Comparison of ENCODE assay signal across 28 mouse cellular contexts in genomic region chr12:10160837-10161236, GRCm38 (mm10).
A peak's percentile ranks its signal among the peaks of the same experiment; 100 is the strongest.
DNase-seq lines count a peak whose midpoint lies in the region; ATAC-seq and TF ChIP-seq lines count a peak whose summit lies in the region.
"Had no signal": no experiment of that assay in that cellular context is flagged by ENCODE, and none has a peak within 500 bp of the region (broad histone marks: within the 10 kb centered on the region; RNA-seq: fewer than 3 reads in every experiment).

No protein-coding gene starts in this region.

- H3K4me2 ChIP-seq in forebrain, postnatal 0 days (ENCODE audit: low read depth), result no peak overlapping the region
- H3K4me2 ChIP-seq in forebrain, embryonic 11.5 days (ENCODE audit: low read depth, low read length, severe bottlenecking), result no peak overlapping the region
- H3K4me2 ChIP-seq in heart, embryonic 13.5 days, result peak overlapping the region; percentile 20
- no peak overlapping the region for H3K4me2 ChIP-seq in midbrain, postnatal 0 days (ENCODE audit: low read depth, low read length, poor library complexity, severe bottlenecking)
- H3K4me2 ChIP-seq in midbrain, embryonic 13.5 days (replicated peaks), result no peak overlapping the region
- H3K4me2 ChIP-seq: embryonic facial prominence, embryonic 12.5 days; embryonic facial prominence, embryonic 15.5 days; forebrain, embryonic 12.5 days; forebrain, embryonic 15.5 days; heart, embryonic 15.5 days; hindbrain, embryonic 14.5 days had no signal

- H3K36me3 ChIP-seq in forebrain, postnatal 0 days (ENCODE audit: insufficient read depth), result no peaks in the 10 kb centered on the region
- H3K36me3 ChIP-seq in forebrain, embryonic 11.5 days (ENCODE audit: control insufficient read depth, insufficient read depth, low read length), result no peaks in the 10 kb centered on the region
- H3K36me3 ChIP-seq in heart, embryonic 10.5 days, result no peaks in the 10 kb centered on the region
- no peaks in the 10 kb centered on the region for H3K36me3 ChIP-seq in heart, embryonic 13.5 days
- H3K36me3 ChIP-seq in midbrain, postnatal 0 days (ENCODE audit: insufficient read depth, low read length), result no peaks in the 10 kb centered on the region
- no peaks in the 10 kb centered on the region for H3K36me3 ChIP-seq in midbrain, embryonic 13.5 days
- H3K36me3 ChIP-seq: embryonic facial prominence, embryonic 12.5 days; embryonic facial prominence, embryonic 15.5 days; forebrain, embryonic 12.5 days; forebrain, embryonic 15.5 days; heart, embryonic 15.5 days; hindbrain, embryonic 10.5 days had no signal

- intact Hi-C loops in heart, postnatal 36 days (cut with DNase I), result no loop called here

- 64% methylated on average over 1 of the region's 1 CpGs for WGBS in forebrain, postnatal 0 days
- WGBS in forebrain, embryonic 11.5 days, result 73% methylated on average over 1 of the region's 1 CpGs
- 35% methylated on average over 1 of the region's 1 CpGs for WGBS in heart, embryonic 10.5 days
- 18% methylated on average over 1 of the region's 1 CpGs for WGBS in heart, embryonic 13.5 days
- WGBS in midbrain, postnatal 0 days, result 67% methylated on average over 1 of the region's 1 CpGs
- WGBS in midbrain, embryonic 13.5 days, result 71% methylated on average over 1 of the region's 1 CpGs

- no peak for TF ChIP-seq CTCF in forebrain, postnatal 0 days (IDR thresholded peaks at IDR 0.05; ENCODE audit: low read depth)
- no peak for TF ChIP-seq CTCF in midbrain, postnatal 0 days (IDR thresholded peaks at IDR 0.05)

- peak; percentile 58 for ATAC-seq in forebrain, postnatal 0 days
- ATAC-seq in forebrain, embryonic 11.5 days (replicated peaks; ENCODE audit: low FRiP score), result no peak
- no peak for ATAC-seq in heart, embryonic 13.5 days (ENCODE audit: extremely low read depth, insufficient number of reproducible peaks, low FRiP score, low TSS enrichment)
- ATAC-seq in midbrain, postnatal 0 days (ENCODE audit: low FRiP score), result 0 out of 2 replicates have a peak, but pooled peaks have one; percentile 51
- no peak for ATAC-seq in midbrain, embryonic 13.5 days
- ATAC-seq: activated CD4-positive, CD25-positive, alpha-beta regulatory T cell, adult 4 months; forebrain, embryonic 15.5 days; intestine, postnatal 0 days had no signal

- H3K9ac ChIP-seq in forebrain, postnatal 0 days, result no peak overlapping the region
- no peak overlapping the region for H3K9ac ChIP-seq in forebrain, embryonic 11.5 days (ENCODE audit: low read length)
- H3K9ac ChIP-seq in heart, embryonic 13.5 days, result no peak overlapping the region
- H3K9ac ChIP-seq in midbrain, postnatal 0 days (replicated peaks; ENCODE audit: low read length, poor library complexity, severe bottlenecking), result no peak overlapping the region
- H3K9ac ChIP-seq in midbrain, embryonic 13.5 days (replicated peaks), result no peak overlapping the region
- H3K9ac ChIP-seq: embryonic facial prominence, embryonic 12.5 days; embryonic facial prominence, embryonic 15.5 days; forebrain, embryonic 12.5 days; forebrain, embryonic 15.5 days; heart, embryonic 15.5 days; hindbrain, embryonic 14.5 days had no signal

- H3K4me3 ChIP-seq in forebrain, postnatal 0 days (ENCODE audit: low read depth, low read length), result no peak overlapping the region
- H3K4me3 ChIP-seq in forebrain, embryonic 11.5 days (ENCODE audit: low read depth, low read length), result no peak overlapping the region
- H3K4me3 ChIP-seq in heart, embryonic 10.5 days, result no peak overlapping the region
- no peak overlapping the region for H3K4me3 ChIP-seq in heart, embryonic 13.5 days
- no peak overlapping the region for H3K4me3 ChIP-seq in midbrain, postnatal 0 days (ENCODE audit: low read depth, low read length)
- H3K4me3 ChIP-seq in midbrain, embryonic 13.5 days (replicated peaks), result no peak overlapping the region
- H3K4me3 ChIP-seq: embryonic facial prominence, embryonic 12.5 days; embryonic facial prominence, embryonic 15.5 days; forebrain, embryonic 12.5 days; forebrain, embryonic 15.5 days; gastrocnemius, adult 2 months; heart, embryonic 15.5 days; hindbrain, embryonic 10.5 days had no signal

- no peaks in the 10 kb centered on the region for H3K27me3 ChIP-seq in forebrain, postnatal 0 days (ENCODE audit: insufficient read depth, low read length)
- H3K27me3 ChIP-seq in forebrain, embryonic 11.5 days (ENCODE audit: control insufficient read depth, insufficient read depth, low read length), result no peaks in the 10 kb centered on the region
- no peaks in the 10 kb centered on the region for H3K27me3 ChIP-seq in heart, embryonic 10.5 days (ENCODE audit: insufficient read depth, poor library complexity, severe bottlenecking)
- H3K27me3 ChIP-seq in heart, embryonic 13.5 days (replicated peaks), result no peaks in the 10 kb centered on the region
- no peaks in the 10 kb centered on the region for H3K27me3 ChIP-seq in midbrain, postnatal 0 days (ENCODE audit: insufficient read depth, low read length)
- H3K27me3 ChIP-seq in midbrain, embryonic 13.5 days, result no peaks in the 10 kb centered on the region
- H3K27me3 ChIP-seq: embryonic facial prominence, embryonic 12.5 days; embryonic facial prominence, embryonic 15.5 days; forebrain, embryonic 12.5 days; forebrain, embryonic 15.5 days; heart, embryonic 15.5 days had no signal

- no peak for DNase-seq in forebrain, postnatal 0 days
- no peak for DNase-seq in forebrain, embryonic 11.5 days (ENCODE audit: low spot score)
- DNase-seq in heart, embryonic 10.5 days (ENCODE audit: low spot score), result no peak
- DNase-seq in heart, postnatal 36 days, result no peak
- no peak for DNase-seq in heart, adult 9 months (ENCODE audit: low spot score in 2 of 2)
- DNase-seq in midbrain, postnatal 0 days (ENCODE audit: low spot score), result no peak
- DNase-seq: adrenal gland, postnatal 10 days; adrenal gland, postnatal 36 days; cerebellum, adult 11 months; cerebellum, adult 2 months; cerebellum, adult 9-11 months; cerebellum, postnatal 25 days; gastrocnemius, adult 2 months; gastrocnemius, postnatal 14 days; heart, adult 18-20 months; heart, postnatal 14 days; kidney, adult 2 months had no signal

- H3K27ac ChIP-seq in forebrain, postnatal 0 days (ENCODE audit: low read depth, low read length), result no peak overlapping the region
- H3K27ac ChIP-seq in forebrain, embryonic 11.5 days (ENCODE audit: low read depth, low read length), result no peak overlapping the region
- H3K27ac ChIP-seq in heart, embryonic 10.5 days, result peak overlapping the region; percentile 57
- H3K27ac ChIP-seq in heart, embryonic 13.5 days (replicated peaks), result 0 out of 2 replicates have a peak overlapping the region, but pooled peaks have one; percentile 54
- H3K27ac ChIP-seq in midbrain, postnatal 0 days (ENCODE audit: low read depth, low read length), result no peak overlapping the region
- H3K27ac ChIP-seq in midbrain, embryonic 13.5 days, result no peak overlapping the region
- H3K27ac ChIP-seq: embryonic facial prominence, embryonic 12.5 days; embryonic facial prominence, embryonic 15.5 days; forebrain, embryonic 12.5 days; forebrain, embryonic 15.5 days; gastrocnemius, adult 2 months; heart, embryonic 15.5 days; hindbrain, embryonic 10.5 days; hindbrain, embryonic 14.5 days had no signal

- no peaks in the 10 kb centered on the region for H3K4me1 ChIP-seq in forebrain, postnatal 0 days (ENCODE audit: insufficient read depth)
- H3K4me1 ChIP-seq in forebrain, embryonic 11.5 days (replicated peaks; ENCODE audit: control insufficient read depth, insufficient read depth, low read length), result no peaks in the 10 kb centered on the region
- H3K4me1 ChIP-seq in heart, embryonic 10.5 days, result 0 out of 2 replicates have a peak, but pooled peaks cover 4% of the 10 kb centered on the region
- peaks cover 9% of the 10 kb centered on the region for H3K4me1 ChIP-seq in heart, embryonic 13.5 days
- H3K4me1 ChIP-seq in midbrain, postnatal 0 days (ENCODE audit: insufficient read depth, low read length), result no peaks in the 10 kb centered on the region
- no peaks in the 10 kb centered on the region for H3K4me1 ChIP-seq in midbrain, embryonic 13.5 days (replicated peaks)
- H3K4me1 ChIP-seq: embryonic facial prominence, embryonic 12.5 days; embryonic facial prominence, embryonic 15.5 days; forebrain, embryonic 12.5 days; forebrain, embryonic 15.5 days; hindbrain, embryonic 10.5 days had no signal

- no peaks in the 10 kb centered on the region for H3K9me3 ChIP-seq in forebrain, postnatal 0 days (ENCODE audit: low read length)
- no peaks in the 10 kb centered on the region for H3K9me3 ChIP-seq in forebrain, embryonic 11.5 days (ENCODE audit: control insufficient read depth, low read length)
- no peaks in the 10 kb centered on the region for H3K9me3 ChIP-seq in heart, embryonic 10.5 days
- H3K9me3 ChIP-seq in heart, embryonic 13.5 days, result no peaks in the 10 kb centered on the region
- H3K9me3 ChIP-seq in midbrain, postnatal 0 days (ENCODE audit: low read length), result no peaks in the 10 kb centered on the region
- no peaks in the 10 kb centered on the region for H3K9me3 ChIP-seq in midbrain, embryonic 13.5 days
- H3K9me3 ChIP-seq: embryonic facial prominence, embryonic 12.5 days; embryonic facial prominence, embryonic 15.5 days; forebrain, embryonic 12.5 days; forebrain, embryonic 15.5 days; heart, embryonic 15.5 days; hindbrain, embryonic 10.5 days had no signal

Comparison
In these comparisons a context has a peak if more than half of its experiments do, and no peak if none do; other contexts are left out.
1. ATAC-seq: peak in forebrain, postnatal 0 days (single experiment) and midbrain, postnatal 0 days (single experiment); none in forebrain, embryonic 11.5 days (single experiment), heart, embryonic 13.5 days (single experiment) and midbrain, embryonic 13.5 days (single experiment).
2. H3K27ac ChIP-seq: peak in heart, embryonic 10.5 days (single experiment) and heart, embryonic 13.5 days (single experiment); none in forebrain, postnatal 0 days (single experiment), forebrain, embryonic 11.5 days (single experiment), midbrain, postnatal 0 days (single experiment) and midbrain, embryonic 13.5 days (single experiment).